Mouse (Mus musculus) cerebellum, adult 9-10 months (tissue): Measurements from ENCODE around the gene Ascc2.
"Not testable (repeated sequence)": the region's sequence is repeated elsewhere in the genome, so short reads cannot be mapped to it uniquely, and the experiment has no call there.

Source experiments
- DNase-seq: peaks from one replicate; pipeline ENCODE4 v3.0.0; 2022

The Ascc2 gene

GRCm38 (mm10) chr11:4634395-4634794, 3.2 kb upstream of the Ascc2 start:
- DNase-seq, result no peak

DNA sequence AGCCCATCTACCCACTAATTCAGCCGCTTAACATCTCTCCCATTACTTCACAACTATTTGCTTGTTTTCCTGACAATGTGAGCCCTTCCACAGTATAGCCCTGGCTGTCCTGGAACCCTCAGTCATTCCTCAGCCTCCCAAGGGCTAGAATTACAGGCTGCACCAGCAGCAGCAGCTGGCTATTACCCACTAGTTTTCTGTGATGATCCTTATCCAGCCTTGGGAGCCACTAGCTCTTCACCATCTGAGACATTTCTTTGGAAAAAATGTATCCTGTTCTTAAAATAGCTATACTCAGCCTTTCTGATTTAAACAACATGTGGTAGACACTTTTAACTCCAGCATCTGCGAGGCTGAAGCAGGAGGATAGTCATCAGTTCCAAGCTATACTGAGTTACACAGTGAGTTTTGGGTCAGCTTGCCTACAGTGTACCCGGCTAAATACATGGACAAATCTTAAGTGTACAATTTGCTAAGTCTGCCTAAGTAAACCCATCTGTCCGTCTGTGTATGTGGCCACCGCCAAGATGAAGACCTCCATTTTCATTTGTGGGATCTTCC, 685 bp upstream of the Ascc2 start:
- no peak for DNase-seq

- DNase-seq, result no peak
Observed at GRCm38 (mm10) chr11:4638261-4638660, 714 bp downstream of the Ascc2 start.

DNA sequence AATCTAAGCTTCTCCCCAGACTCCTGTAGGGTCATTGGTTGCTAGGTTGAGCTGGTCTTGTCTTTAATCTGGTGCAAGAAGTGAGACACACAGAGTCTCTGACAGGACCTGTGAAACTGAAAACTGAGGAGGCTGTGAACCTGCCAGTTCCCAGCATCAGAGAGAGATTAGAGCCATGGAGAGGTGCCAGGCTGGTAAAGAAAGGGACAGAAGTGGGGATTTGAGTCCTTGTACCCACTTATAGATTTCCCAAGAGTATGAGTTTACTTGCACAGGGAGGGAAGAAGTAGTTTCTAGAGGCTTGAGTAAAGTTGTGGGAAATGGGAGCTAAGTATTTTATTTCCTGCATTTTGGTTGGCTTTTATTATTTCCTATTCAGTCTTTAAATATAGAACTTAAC, 3.6 kb downstream of the Ascc2 start:
- no peak for DNase-seq

- no peak for DNase-seq
Observed at GRCm38 (mm10) chr11:4643722-4644121, 6.2 kb downstream of the Ascc2 start.

DNA sequence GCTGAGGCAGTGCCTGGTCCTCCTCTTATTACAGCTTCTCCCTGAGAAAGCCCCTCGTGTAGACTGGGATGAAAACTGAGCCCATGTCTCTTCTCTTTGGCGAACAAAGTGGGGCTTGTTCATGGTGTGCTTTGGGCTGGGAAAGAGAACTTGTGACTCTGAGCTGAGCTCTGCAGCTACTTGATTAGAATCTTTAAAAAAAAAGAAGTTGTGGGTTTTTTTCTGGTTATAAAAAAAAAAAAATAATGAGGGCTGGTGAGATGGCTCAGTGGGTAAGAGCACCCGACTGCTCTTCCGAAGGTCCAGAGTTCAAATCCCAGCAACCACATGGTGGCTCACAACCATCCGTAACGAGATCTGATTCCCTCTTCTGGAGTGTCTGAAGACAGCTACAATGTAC, 7.6 kb downstream of the Ascc2 start:
- DNase-seq, result not testable (repeated sequence)

GRCm38 (mm10) chr11:4646409-4646808, 8.9 kb downstream of the Ascc2 start:
- DNase-seq, result no peak

- no peak for DNase-seq
Observed at GRCm38 (mm10) chr11:4659818-4660217, 22.3 kb downstream of the Ascc2 start.

GRCm38 (mm10) chr11:4660309-4661025, 22.9 kb downstream of the Ascc2 start:
- no peak for DNase-seq

GRCm38 (mm10) chr11:4661324-4661723, 23.8 kb downstream of the Ascc2 start:
- DNase-seq, result no peak

GRCm38 (mm10) chr11:4661871-4662495, 24.4 kb downstream of the Ascc2 start:
- DNase-seq, result peak; percentile 76

GRCm38 (mm10) chr11:4662496-4662878, 24.9 kb downstream of the Ascc2 start:
- no peak for DNase-seq

- DNase-seq, result no peak
Observed at GRCm38 (mm10) chr11:4671736-4672135, 34.2 kb downstream of the Ascc2 start.

- DNase-seq, result no peak
Observed at GRCm38 (mm10) chr11:4674593-4674992, 37.0 kb downstream of the Ascc2 start.

DNA sequence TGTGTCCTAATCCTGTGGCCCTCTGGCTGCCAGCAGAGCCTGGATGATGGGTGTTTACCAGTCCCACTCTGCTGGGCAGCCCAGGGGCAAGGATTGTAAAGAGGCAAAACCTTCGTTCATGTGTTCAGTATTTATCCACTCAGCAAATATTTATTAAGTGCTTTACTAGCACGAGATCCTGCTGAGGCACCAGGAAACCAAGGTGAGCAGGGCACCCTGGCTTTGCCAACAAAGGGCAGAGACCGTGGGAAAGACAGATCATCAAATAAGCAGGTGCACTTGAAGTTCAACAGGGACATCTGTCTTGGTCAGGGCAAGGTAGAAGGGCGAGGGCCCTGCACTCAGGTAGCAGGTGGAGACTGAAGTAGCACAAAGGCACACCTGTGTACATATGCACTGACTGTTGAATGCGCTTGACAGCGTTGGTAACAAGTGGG, 37.6 kb downstream of the Ascc2 start:
- no peak for DNase-seq

- DNase-seq, result no peak
Observed at GRCm38 (mm10) chr11:4675693-4676092, 38.1 kb downstream of the Ascc2 start.

DNA sequence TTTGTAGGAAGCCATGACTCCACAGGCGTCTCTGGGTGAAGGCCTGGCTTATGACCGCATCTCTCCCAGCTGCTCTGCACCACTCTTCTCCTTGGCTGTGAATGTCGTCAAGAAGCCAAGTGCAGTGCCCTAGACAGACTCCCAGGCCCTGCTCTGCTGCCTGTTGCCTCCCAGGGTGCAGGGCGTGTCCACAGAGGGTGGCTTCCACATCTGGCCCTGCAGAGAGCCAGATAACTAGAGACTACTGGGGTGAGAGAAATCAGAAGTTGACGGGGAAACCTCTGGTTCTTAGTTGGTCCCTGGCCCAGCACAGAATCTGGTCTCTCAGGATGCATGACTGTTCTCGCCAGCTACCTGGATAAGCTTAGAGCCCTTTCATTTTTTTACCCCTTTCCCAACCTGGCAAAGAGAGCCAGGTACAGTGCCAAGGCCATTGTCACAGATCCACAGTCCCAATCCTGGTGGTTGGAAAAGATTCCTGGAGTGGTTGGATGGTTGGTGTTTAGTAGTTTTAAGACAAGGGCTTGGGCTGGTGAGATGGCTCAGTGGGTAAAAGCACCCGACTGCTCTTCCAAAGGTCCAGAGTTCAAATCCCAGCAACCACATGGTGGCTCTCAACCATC, 39.8 kb downstream of the Ascc2 start:
- no peak for DNase-seq

GRCm38 (mm10) chr11:4678700-4679440, 41.3 kb downstream of the Ascc2 start:
- no peak for DNase-seq

DNA sequence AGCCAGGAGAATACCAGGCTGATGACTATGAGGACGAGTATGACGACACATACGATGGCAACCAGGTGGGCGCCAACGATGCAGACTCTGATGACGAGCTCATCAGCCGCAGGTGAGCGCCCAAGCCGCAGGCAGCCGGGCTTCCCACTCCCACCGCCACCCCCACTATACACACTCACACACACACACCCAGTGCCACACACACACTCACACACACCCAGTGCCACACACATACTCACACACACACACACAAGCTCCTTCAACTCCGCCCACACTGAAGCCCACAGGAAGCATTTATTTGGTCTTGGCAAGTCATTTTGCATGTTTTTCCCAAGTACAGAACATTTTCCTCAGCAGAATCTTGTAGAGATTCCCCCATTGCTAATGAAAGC, 41.9 kb downstream of the Ascc2 start:
- no peak for DNase-seq

DNA sequence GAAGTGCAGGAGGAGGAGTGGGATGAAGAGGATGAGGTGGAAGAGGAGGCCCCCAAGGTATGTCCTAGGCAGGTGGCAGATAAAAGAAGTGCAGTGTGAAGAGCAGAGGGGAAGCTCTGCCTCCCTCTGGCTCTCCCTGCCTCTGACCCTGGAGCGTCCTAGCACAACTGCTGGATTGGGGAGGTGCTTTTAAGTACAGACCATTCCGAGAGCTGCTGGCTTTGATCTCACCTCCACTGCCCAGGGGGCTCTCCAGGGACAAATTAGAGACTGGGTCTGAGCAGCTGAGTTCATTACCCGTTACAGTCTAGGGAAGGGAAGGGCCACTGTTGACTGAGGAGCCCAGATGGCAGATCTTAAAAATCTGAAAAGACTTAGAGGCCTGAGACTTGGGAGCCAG, 42.6 kb downstream of the Ascc2 start:
- DNase-seq, result no peak

- DNase-seq, result no peak
Observed at GRCm38 (mm10) chr11:4683516-4683915, 46.0 kb downstream of the Ascc2 start.

- DNase-seq, result no peak
Observed at GRCm38 (mm10) chr11:4684186-4684585, 46.6 kb downstream of the Ascc2 start.

DNA sequence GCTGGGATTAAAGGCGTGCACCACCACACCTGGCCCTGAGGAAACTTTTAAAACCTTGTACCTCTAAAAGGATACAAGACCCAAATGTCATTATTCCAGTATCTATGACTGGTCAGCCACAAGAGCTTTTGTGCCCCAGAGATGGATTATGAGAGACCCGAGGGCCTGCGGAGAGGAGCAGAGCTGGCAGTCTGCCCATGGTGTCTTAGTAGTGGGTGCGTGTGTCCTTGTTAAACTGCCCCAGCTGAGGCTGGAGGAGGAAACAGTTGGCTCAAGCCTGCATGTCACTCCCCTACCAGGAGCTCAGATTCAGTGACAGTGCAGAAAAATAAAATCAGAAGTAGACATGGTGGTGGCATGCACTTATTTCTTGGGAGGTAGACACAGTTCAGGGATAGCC, 47.5 kb downstream of the Ascc2 start:
- DNase-seq, result no peak
